Mouse (Mus musculus): Measurements from ENCODE around the gene Lhx8. TPM values are rescaled to one million over a fixed set of nuclear protein-coding genes. Genes with fewer than 3 reads are reported as not detected.

Lhx8 gene
- total RNA-seq (2021), result under 1 TPM in 1 of 2 experiments, not detected in 1; 0.33 TPM
- long read RNA-seq, result 0 reads

- DNase-seq (ENCODE audit: low spot score in 2 of 2), result peak in 1 of 2 experiments; percentile 2
Measured at GRCm38 (mm10) chr3:154330181-154331002, at the start of gene Lhx8. Lhx8 (minus strand) TSS chr3:154330659.

DNA sequence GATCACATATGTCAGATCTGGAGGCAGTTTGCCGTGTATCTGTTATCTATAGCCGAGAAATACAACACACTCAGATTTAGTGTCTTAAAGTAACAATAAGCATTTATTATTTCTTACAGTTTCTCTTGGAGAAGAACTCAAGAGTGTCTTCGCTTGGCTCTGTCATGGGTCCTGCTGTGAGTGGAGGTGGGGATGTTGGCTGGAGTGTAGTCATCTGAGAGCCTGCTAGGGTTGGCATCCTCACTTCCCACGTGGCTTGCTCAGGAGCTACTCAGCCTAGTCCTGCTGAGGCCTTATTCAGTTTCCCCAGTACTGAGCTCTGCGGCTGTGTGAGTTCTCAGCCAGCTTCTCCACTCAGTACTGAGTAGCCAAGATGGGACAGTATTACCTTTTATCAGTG is 43.1 kb upstream of the Lhx8 start:
- DNase-seq (ENCODE audit: low spot score in 2 of 2), result no peak

DNA sequence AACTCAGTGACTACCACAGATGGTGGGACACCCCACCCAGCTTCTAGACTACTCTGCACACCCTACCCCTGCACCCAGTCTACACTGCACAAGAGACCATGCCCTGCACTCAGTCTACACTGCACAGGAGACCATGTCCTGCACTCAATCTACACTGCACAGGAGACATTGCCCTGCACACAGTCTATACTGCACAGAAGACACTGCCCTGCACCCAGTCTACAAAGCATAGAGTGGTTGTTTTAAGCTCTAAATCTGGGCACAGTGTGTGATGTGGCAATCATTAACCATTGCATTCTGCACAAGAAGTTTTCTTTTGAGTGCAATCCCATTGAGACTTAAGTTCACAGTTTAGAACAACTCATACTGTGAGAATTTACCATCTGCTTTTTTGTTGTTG is 42.2 kb upstream of the Lhx8 start:
- no peak for DNase-seq (ENCODE audit: low spot score in 2 of 2)

GRCm38 (mm10) chr3:154367327-154367726 is 36.9 kb upstream of the Lhx8 start:
- DNase-seq (ENCODE audit: low spot score in 2 of 2), result peak in 1 of 2 experiments; percentile 29

GRCm38 (mm10) chr3:154364604-154365209 is 34.2 kb upstream of the Lhx8 start:
- no peak for DNase-seq (ENCODE audit: low spot score in 2 of 2)

DNA sequence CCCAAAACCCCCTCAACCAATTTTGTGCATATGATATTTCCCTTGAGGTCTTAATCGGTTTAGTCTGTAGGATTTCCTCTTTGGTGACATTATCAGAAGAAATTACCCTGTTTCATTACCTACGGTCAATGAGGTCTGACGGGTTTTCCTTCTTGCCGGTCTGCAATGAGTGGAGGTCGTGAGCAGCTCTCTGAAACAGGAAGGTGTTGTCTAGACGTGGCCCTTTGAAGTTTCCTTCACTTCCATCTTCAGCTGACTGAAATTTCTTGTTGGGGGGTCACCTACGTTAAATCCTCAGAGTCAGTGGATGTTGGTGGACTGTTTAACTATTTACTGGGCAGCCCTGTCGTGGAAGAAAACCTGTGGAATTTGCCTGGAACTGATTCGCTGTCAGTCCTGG is 33.0 kb upstream of the Lhx8 start:
- no peak for DNase-seq (ENCODE audit: low spot score in 2 of 2)

DNA sequence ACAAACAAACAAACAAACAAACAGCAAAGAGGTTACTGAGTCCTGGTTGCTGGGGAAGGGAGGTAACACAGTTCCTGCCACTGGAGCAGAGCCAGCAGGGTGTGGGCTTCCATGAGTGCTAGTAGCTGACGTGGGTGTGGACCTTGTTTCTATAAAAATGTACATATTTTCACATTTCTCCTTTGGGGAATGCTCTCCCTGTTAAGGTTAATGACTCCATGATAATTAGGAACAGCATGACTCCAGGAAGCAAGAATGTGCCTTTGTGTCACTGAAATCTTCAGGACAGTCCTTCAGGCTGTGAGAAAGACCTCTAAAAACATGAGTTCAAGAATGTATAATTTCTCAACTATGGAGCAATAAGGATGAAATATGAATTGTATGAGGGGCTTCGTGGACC is 28.8 kb upstream of the Lhx8 start:
- no peak for DNase-seq (ENCODE audit: low spot score in 2 of 2)

DNA sequence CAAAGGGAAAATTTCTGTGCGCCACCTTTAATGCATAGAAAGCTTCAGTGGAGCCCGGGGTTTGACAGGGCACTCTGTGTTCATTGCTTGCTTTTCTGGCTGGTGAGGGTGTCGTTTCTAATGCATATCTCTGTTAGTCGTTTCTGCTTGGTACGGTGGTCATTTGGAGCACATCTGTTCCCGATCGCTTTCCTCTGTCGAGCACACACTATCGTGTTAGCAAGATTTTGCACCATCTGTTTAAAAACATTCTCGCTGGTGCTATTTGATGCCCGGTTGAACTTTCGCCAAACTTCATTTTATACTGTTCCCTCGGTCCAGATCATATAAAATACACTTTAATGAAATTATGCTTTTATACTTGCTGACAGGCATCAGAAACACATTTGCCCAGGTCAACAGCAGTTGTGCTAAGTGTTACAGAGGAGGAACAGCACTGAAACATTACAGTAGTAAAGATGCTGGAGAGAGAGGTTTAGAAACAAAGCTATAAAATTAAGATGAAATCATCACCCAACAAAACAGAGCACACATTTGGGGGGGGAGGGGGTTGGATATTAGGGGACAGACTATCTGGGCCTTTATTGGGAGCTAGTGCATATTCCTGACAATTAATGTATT is 9.9 kb upstream of the Lhx8 start:
- no peak for DNase-seq (ENCODE audit: low spot score in 2 of 2)

DNA sequence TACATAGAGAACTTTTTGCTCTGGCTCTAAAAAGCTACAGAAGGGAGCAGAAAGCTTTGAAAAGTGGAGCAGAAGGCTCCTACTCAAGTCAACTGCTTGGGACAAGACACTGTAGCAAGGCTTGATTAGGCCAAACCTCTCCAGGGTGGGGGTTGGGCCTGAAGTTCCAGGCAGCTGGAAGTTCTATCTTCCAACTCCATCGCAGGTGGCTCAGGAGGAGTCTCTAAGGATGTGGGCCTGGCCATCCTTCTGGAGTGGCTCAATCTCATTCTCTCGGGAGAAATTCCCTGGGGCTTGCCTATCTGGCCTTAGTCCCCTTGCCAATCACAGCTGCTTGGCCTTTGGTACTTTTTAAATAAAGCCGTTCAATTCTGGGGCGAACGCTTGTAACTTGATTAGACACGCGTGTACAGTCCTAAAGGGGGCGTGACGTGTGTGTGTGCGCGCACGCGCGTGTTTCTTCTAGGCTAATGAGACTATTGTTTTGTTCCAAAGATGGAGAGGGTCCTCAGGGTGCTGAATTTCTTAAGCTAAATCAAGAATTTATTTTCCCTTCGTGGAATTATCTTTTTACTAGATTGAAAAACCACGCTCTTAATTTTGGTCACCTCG is 9.3 kb upstream of the Lhx8 start:
- DNase-seq (ENCODE audit: low spot score in 2 of 2), result no peak

GRCm38 (mm10) chr3:154334806-154335205 is 4.3 kb upstream of the Lhx8 start:
- no peak for DNase-seq (ENCODE audit: low spot score in 2 of 2)

GRCm38 (mm10) chr3:154333401-154333999 is 3.0 kb upstream of the Lhx8 start:
- DNase-seq (ENCODE audit: low spot score in 2 of 2), result no peak

- DNase-seq (ENCODE audit: low spot score in 2 of 2), result peak in 1 of 2 experiments; percentile 2
Measured at GRCm38 (mm10) chr3:154332941-154333340, 2.5 kb upstream of the Lhx8 start.

GRCm38 (mm10) chr3:154332213-154332530 is 1.7 kb upstream of the Lhx8 start:
- no peak for DNase-seq (ENCODE audit: low spot score in 2 of 2)

- no peak for DNase-seq (ENCODE audit: low spot score in 2 of 2)
Measured at GRCm38 (mm10) chr3:154331506-154332212, 1.2 kb upstream of the Lhx8 start.

DNA sequence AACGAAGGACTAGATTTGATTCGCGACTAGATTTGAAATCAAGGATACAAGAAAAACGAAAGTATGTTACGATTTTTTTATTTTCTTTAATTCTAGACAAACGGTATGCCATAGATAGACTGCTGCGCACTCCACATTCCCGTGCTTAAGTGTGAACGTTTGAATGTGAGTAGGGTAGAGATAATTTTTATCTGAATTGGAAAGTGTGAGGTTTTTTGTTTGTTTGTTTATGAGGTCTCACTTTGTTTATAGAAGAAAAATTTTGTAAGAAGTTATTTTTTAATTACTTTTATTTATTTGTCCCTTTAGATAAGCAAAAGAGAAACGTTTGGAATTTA is 513 bp upstream of the Lhx8 start:
- DNase-seq (ENCODE audit: low spot score in 2 of 2), result no peak

GRCm38 (mm10) chr3:154329323-154330180 is 907 bp downstream of the Lhx8 start:
- peak in 1 of 2 experiments; percentile 6 for DNase-seq (ENCODE audit: low spot score in 2 of 2)

GRCm38 (mm10) chr3:154328721-154329322 is 1.6 kb downstream of the Lhx8 start:
- peak in 1 of 2 experiments; percentile 7 for DNase-seq (ENCODE audit: low spot score in 2 of 2)

GRCm38 (mm10) chr3:154327883-154328720 is 2.4 kb downstream of the Lhx8 start:
- no peak for DNase-seq (ENCODE audit: low spot score in 2 of 2)

All from layer of hippocampus, adult 18-20 months (tissue).